Mouse (Mus musculus) cerebellum, adult 18-20 months (tissue): ENCODE measurements around the gene Wipi1.
A peak's percentile ranks its signal among the peaks of the same experiment; 100 is the strongest.

Source experiments
- DNase-seq, 2 experiments: peaks; one replicate each; pipeline ENCODE4 v3.0.0; 2021

Wipi1 gene

DNA sequence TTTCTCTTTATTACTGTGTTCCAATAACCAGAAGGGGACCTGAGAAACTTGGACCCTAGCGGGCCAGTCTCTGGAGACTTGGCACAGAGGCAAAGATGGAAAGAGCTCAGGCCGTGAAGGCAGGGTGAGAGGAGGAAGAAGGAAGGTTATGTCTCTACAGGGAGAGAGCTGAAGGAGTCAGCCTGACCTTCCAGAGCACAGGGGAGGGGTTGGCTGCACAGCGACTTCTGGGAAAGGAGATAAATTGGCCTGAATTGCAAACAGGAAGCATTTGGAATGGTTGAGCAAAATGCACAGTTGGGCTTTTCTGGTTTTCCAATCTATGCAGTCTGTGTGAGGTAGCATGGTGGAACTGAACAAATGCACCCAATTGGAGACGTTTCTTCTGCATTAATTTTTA lies 5.0 kb upstream of the Wipi1 start:
- DNase-seq, result no peak

DNA sequence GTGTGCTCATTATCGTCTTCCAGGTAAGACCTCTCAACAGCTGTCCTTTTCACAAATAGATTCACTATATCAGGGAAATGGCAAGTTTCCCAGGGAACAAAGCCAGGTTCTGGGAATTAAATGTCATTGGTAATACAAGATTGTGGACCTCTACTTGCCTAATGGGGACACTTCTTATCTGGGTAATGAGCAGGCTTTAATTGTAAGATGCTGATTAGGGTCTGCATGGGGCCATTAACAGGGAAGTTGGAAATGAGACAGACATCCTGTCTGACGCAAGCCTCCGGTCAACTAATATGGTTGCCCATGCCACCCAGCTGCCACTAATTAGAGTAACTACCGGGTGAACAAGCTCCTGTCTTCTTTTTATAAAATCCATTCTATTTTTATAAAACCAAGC lies 4.6 kb upstream of the Wipi1 start:
- DNase-seq, result no peak

DNA sequence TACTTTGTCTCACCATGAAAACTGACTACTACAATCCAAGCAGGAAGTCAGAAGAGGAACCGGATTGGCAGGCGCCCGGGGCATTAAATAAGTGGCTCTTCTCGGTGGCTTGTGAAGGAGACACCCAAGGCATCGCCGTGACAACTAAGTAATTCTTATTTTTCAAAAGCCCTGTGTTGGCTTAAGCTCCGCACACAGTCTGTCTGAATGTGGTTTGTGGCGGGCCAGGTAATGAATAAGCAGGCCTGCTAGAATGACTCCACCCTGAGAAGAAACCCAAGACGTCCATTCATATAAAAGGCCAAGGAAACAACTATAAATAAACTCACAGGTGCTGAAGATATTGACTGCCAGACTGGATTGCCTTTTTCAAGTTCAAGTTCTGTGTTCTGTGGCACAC lies 3.5 kb upstream of the Wipi1 start:
- no peak for DNase-seq

DNA sequence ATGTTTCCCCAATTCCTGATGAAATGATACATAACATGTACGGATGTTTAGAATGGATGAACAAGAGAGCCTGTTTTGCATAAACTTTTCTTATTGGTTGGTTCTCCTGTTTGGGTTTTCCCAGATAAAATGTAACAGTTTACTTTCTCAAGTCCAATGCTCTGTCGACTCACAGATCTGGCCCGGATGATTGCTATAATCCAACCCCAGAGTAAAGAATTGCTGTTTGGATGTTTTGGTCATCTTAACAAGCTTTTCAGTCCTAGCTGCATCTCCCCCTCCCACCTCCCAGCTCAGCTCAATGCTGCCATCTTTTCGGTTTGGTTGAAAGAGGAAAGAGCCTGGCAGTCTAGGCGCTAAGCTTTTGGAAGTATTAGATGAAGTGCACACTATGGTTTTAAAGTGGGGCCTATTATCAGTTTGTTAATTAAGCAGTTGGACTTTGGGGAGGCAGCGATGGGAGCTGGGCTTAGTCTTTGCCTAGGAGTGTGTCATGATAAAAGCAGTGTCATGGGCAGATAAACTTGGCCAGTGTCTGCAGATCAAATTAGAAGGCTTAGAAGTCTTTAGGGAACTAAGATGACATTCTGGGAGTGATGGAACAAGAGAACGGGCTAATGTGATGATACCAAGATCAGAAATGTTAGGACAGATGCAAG lies 1.2 kb upstream of the Wipi1 start:
- DNase-seq, result no peak

DNA sequence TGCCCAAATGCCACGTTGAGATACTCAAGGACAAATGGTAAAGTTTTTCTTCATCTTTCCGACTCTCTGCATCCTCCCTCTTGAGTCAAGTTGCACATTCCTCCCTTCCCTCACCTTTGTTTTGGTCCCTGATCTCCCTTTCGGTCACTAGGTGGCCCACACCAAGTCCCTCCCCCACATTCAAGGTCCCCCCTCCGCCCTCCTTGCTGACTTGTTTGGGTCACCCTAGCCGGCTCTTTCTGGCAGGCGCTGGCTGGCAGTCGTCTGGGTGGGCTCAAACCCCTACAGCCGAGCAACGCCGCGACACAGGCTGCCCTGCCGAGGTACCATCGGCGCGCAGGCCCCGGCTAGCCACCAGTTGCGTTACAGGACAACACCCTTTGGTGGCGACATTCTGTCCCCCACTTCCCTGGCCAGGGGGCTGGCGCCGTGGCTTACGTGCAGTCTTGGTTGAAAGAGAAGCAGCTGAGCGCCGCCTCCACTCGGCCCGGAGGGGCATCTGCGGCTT lies 918 bp downstream of the Wipi1 start:
- DNase-seq, result no peak

DNA sequence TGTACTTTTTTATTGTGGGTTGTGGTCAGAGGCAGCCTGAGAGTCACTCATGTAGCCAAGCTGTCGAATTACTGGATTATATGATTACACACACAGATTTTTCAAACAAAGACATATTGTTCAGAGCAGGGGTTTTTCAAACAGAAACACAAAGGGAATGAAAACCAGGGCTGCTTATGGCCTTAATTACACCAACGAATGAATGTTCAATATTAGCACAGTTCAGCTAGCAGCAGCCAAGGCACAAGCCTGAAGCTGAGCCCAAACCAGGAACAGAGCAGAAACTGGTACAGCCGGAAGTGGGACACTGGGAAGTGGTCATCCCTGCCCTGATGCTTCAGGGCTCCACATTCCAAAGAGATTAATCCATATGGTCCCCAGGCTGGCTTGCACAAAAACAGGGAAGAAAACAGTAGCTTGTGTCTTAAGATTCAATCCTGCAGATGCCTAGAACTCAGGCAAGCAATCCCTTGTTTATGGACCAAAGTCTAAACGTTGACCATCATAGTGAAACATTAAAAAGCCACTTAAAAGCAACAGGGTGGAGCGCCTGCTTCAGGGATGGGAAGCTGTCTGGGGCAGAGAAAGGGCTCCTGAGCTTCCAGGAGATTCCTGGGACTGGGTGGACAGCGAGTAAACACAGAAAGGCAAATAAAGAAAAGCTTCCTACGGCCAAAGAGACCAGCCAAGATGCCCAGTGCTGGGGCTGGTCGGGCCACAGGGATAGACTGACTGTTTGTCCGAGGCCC lies 1.5 kb downstream of the Wipi1 start:
- peak; percentile 18 to 26 for DNase-seq

DNA sequence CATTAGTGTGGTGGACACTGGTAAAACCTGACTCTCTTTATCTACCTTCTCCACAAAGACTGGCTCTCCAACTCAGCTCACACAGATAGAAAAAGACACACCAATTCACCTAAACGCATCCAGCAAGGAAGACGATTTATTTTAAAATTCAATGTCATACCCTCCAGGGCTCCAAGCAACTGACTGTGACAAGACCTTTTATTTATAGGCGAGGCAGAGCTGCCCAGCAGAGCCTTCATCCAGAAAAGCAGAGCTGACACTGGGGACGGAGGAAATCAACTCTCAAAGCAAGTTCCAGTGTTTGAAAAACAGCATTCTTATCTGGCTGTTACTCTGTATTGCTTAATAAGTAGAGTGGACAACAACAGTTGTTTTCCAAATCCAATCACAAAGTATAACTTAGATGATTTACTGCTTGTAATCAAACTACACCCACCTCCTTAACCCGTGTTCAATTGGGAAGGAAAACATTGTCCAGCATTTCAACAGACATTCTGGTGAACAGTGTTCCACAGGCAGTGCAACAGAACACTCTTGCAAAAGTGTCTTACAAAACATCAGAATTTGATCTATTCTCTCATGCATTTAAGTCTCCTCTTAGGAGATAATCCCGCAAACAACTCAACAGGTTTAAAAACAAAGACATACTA lies 2.7 kb downstream of the Wipi1 start:
- no peak for DNase-seq

DNA sequence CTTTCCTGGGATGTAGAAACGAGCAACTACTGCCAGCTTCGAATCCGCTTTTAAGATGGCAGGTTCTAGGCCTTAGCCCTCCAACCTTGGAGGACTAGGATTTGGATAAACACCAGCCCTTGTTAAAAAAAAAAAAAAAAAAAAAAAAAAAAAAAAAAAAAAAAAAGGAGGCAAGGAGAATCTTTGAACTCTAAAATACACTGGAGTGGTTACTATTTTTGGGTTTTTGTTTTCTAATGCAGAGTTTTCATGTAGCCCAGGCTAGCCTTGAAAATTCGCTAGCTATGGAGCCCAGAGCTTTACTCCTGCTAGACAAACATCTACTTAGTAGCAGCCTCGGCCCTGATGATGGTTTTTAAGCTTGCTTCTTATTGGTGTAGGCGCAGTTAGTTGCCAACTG lies 4.2 kb downstream of the Wipi1 start:
- DNase-seq, result no peak

DNA sequence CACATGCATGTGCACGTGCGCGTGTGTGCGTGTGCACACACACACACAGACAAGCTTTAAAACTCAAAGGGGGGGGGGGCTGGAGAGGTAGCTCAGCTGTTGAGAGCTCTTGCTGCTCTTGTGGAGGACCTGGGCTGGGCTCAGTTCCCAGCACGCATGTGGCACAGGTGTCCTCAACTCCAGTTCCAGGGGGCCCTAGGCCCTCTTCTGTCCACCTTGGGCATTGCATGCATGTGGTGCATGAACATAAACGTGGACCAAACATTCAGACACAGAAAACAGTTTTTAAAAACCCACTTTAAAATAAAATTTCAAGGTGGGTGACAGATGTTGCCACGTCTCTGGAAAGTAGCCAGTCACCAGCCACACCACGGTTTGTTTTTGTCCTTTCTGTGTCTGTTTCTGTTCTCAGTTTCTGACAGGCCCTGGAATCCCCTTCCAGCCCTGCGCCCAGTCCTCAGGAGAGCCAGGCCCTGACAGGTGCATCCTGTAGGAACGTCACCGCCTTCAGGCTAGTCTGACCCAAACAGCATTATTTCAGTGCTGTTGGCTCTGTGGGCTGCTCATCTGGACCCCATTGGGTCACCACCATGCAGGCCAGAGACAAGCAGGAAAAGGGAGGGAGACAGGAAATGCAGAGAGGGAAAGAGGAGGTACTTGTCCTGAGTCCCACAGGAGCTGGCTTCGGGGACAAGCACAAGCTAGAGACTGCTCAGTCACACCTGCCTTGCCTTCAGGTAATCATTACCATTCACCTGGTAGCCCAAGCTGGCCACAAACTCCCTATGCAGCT lies 12.8 kb downstream of the Wipi1 start:
- no peak for DNase-seq

DNA sequence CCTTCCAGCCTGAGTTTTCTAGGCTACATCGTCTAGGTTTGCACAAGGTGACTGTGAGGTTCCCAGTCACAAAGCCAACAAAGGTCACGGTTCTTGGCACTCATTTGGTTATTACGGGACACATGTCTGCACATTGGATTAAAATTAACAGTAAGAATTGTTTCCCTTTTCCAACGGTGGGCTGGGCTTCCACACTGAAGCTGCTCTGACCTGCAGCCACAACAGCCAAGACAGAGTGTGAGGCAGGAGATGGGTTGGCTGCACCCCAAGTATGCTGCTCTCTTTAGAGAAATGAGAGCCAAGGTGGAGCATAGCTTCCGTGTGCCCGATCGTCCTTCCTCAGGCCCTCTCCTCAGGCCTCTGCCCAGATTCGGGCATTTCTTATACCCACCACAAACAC lies 17.0 kb downstream of the Wipi1 start:
- no peak for DNase-seq

DNA sequence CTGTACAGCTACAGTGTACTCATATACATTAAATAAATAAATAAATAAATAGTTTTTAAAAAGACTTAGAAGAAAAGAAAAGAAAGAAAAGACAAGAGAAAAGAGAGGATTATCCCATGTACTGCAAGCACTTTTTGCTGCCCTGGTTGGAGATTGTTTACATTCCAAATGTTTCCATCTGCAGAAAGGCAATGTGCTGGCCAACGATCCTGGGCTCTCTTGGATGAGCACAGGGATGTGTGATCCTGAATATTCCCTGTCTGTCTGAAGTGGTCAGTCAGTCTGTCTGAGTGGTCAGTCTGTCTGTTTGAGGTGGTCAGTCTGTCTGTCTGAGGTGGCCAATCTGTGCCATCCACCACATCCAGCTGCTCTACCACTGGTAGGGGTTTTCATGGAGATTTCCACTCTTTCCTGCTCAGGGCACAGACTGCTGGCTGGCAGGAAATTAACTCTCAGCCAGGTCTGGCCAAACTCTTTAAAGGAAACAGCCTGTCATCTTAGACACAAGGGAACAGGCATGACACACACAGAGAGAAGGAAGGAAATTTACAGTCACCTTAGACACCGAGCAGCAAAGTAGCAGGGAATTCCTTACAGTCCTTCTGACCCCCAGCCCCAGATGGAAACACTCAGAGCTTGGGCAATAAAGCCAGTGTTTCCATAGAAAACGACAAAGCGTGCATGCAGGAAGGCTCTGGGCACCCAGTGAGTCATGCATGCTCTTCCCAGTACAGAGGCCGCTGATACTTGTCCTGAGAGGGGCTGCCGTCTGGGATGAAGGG lies 18.4 kb downstream of the Wipi1 start:
- no peak for DNase-seq

DNA sequence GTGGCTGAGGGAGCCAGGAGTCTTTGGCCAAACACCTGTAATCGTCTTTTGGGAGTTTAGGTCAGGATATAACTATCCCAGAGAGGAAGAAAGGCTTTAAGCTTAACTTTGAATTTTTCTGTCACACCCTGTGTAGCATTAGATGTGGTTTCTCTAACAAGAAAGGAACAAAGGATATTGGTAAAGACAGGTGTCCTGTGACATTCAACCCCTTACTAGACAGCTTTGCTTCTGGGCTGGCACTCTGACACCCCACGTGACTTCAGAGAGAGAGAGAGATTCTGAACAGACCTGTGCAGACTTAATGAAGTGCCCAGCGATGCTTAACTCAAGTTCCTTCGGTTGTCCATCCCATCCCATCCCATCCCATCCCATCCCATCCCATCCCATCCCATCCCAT lies 20.3 kb downstream of the Wipi1 start:
- DNase-seq, result no peak

DNA sequence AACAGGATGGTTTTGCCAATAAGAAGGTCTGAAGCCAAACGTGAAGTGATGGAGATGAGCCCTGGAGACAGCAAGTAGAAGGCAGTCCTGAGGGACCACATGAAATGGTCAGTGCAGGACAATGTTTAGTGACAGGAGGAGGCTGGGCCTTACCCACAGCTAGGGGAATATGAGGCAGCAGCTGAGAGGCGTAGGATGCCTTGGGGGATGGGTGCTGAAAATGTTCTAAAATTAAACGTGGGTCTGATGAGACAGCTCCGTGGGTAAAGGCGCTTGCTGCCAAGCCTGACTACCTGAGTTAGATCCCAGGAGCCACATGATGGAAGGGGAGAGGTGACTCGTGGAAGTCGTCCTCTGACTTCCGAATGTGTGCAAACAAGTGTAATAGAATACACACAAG lies 21.8 kb downstream of the Wipi1 start:
- no peak for DNase-seq

DNA sequence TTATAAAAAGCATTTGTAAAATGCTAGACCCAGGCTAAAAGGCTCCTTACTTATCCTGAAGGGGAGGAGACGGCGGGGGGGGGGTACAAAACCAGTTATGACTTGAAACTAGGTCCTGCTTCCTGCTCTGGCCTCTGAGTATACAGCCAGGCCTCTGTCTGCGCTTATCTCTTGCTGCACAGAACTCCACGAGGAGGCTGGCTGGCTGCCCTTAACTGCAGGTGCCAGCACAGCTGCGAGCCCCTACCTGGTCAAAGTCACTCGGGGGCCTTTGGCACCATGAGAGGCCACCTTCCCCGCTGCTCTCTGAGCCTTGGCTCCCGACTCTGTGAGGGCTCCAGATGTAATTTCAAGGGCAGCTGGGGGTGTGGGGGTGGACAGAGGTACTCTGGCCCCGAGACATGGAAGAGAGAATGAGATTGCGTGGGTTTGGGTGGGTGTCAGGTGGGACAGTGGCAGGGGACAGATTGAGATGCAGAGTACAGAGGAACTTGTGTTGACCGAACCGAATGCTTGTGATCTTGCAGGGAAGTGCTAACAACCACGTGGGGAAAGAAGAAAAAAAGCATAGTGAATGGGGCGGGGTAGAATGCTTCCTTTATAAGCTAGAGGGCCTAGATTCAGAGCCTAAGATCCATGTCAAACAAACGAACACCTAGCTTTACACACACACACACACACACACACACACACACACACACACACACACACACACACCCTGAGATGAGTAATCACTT lies 24.0 kb downstream of the Wipi1 start:
- DNase-seq, result no peak

DNA sequence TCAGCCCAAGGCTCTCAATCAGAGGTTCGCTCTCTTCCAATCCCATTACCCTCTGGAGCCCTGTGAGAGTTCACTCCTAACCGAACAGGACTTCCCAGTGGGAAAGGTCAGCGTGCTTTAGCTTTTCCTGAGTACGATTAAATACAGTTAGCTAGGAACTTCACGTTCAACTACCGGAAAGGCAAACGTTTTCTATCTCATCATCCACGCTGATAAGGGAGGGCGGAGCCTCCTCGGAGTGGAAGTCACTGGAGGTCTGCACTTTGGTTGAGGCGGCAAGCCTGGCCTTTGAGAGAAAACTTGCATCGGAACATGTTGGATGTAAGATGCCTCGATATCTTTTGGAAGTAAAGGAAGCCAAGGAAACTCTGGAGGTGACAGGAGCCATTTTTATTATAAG lies 24.7 kb downstream of the Wipi1 start:
- DNase-seq, result no peak

DNA sequence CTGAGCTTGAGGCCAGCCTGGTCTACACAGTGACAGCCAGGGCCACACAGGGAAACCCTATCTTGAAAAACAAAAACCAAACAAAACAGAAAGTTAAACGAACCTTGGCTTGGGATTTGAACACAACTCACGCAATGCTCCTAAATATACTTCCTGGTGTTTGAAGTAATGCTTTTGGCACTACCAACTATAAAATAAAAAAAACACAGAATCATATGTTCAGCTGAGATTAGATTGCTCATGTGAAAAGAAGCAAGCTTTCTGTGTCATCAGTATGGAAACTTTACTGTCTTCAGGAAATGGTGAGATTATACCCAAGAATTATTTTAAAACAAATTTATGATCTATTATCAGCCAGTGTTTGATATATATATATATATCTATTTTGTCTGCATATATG lies 25.3 kb downstream of the Wipi1 start:
- DNase-seq, result no peak

DNA sequence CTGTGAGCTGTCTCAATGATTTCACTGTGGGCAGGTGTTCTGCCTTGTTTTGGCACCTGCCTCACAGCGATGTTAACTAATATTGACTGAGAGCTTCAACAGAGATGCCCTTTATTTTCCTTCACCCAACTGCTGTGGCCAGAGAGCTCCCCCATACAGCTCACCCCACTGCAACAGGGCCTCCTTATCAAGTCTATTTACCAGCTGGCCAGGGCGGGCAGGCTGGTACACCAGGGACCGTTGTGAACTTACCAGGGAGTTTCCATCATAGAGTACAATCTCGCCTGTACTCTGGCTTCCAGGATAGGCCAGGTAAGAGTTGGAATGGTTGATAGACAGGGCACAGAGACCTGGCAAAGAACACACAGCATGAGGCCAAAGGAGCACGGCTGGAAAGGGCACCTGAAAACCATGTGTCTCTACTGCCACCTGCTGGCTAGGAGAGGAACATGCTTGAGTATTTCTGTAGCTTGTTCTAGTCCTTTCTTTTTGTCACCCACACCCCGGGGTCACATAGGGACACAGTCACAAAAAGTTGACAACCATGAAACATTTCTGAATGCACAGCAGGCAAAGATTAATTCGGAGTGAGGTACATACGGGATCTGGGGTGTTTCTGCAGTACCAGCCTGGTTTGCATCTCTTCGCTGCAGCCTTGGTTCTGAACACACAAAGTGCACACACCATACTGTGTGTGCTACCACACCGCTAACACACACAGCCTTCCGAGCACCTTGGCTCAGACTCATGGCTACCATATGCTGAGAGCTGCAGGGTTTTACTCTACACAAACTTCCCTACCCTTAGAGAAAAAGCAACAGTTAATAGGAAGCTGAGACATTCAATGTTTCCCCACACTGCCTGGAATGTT lies 26.7 kb downstream of the Wipi1 start:
- DNase-seq, result peak; percentile 89

DNA sequence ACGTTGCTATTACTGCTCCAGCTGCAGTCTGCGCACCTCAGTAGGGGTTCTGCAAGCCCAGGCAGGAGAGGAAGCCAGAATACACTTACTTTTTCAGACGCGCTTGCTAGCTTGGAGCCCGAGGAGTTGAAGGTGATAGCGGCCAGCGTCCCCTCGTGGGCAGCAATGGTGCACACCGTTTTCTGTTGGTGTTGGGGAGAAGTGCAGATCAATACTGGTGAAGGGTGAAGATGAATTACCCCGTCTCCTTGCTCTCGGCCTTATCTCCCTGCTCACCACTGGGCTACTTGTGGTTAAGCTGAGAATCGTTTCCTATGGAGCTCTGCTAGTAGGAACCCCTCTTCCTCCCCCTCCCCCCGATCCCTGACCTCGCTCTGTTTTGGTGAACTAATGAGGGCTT lies 27.8 kb downstream of the Wipi1 start:
- DNase-seq, result no peak

DNA sequence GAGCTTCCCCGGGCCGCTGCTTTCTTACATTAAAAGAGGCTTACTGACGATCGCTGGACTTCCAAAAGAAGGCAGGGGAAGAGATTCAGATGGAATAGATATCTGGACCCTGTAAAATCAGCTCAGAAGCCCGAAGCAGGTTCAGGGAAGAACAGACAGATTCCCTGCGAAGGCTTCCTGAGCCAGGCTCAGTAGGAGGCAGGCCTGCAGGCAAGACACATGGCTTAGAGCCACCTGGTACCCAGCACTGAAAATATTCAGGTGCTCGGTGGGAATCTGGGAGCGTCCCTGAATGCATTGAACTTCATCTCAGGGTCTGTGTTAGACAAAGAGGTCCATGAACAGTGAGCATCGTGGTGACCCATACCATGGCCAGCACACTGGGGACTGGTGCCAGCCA lies 31.8 kb downstream of the Wipi1 start:
- peak; percentile 46 to 50 for DNase-seq

DNA sequence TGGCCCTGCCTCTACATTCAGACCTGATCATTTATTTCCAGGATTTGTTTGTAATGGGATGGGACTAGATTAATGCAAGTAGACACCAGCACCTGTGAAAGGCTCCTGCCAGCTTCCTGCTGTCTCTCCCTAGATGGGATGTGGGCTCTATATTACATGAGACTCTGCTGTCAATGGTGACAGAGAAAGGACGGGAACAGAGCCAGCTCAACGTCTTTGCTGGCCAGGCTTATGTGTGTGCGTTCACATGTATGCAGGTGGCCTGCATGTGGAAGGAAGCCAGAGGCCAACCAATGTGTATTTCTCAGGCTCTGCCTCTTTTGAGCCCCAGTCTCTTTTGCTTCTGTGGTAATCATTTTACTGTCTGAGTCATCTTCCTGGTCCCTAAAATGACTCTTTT lies 33.2 kb downstream of the Wipi1 start:
- peak in 1 of 2 experiments; percentile 23 for DNase-seq

DNA sequence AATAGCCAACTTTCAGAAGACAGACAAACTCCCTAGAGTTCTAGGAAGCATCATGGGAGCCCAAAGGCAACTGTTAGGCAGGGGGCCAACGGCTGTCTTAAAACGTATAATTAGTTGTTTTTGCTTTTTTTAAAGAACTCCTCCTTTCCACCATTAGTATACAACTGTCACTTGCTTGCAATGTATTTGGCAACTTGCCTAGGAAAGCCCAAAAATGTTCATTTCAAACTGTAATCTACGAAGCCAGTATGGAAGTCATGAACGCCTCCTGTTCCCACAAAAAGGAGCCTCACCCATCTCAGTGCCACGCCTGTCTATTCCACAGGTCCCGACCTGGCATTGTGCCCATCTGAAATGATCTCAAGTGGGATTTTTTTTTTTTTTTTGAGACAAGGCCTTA lies 35.9 kb downstream of the Wipi1 start:
- DNase-seq, result no peak
